Comparison of ENCODE assay signal across 25 mouse cellular contexts in genomic region chr11:27096615-27097014, GRCm38 (mm10).
"Had no signal": no experiment of that assay in that cellular context is flagged by ENCODE, and none has a peak within 500 bp of the region (broad histone marks: within the 10 kb centered on the region; RNA-seq: fewer than 3 reads in every experiment).

No protein-coding gene starts in this region.

- H3K27me3 ChIP-seq: embryonic facial prominence, embryonic 12.5 days; embryonic facial prominence, embryonic 13.5 days; embryonic facial prominence, embryonic 15.5 days; forebrain, embryonic 12.5 days; forebrain, embryonic 13.5 days; forebrain, embryonic 15.5 days had no signal

- H3K4me1 ChIP-seq: embryonic facial prominence, embryonic 10.5 days; embryonic facial prominence, embryonic 12.5 days; embryonic facial prominence, embryonic 13.5 days; embryonic facial prominence, embryonic 15.5 days; forebrain, embryonic 10.5 days; forebrain, embryonic 12.5 days; forebrain, embryonic 13.5 days; forebrain, embryonic 15.5 days had no signal

- DNase-seq: cerebellum, adult 9-10 months; cerebellum, adult 9-11 months; cerebellum, postnatal 10 days; cerebellum, postnatal 14 days; cerebellum, postnatal 25 days; cerebellum, postnatal 36 days; embryo, embryonic 11 days; forebrain, postnatal 0 days; gastrocnemius, adult 2 months; gastrocnemius, postnatal 10 days; gastrocnemius, postnatal 14 days; gastrocnemius, postnatal 25 days; gastrocnemius, postnatal 36 days; heart, adult 11 months; heart, adult 18-20 months; heart, adult 2 months had no signal

- H3K4me3 ChIP-seq: embryonic facial prominence, embryonic 10.5 days; embryonic facial prominence, embryonic 12.5 days; embryonic facial prominence, embryonic 13.5 days; embryonic facial prominence, embryonic 15.5 days; erythroblast, embryonic 14.5 days; forebrain, embryonic 10.5 days; forebrain, embryonic 12.5 days; forebrain, embryonic 13.5 days; forebrain, embryonic 15.5 days; gastrocnemius, adult 2 months; heart, adult 2 months had no signal

- H3K4me2 ChIP-seq: embryonic facial prominence, embryonic 12.5 days; embryonic facial prominence, embryonic 13.5 days; embryonic facial prominence, embryonic 15.5 days; forebrain, embryonic 12.5 days; forebrain, embryonic 13.5 days; forebrain, embryonic 15.5 days had no signal

- H3K36me3 ChIP-seq: embryonic facial prominence, embryonic 10.5 days; embryonic facial prominence, embryonic 12.5 days; embryonic facial prominence, embryonic 13.5 days; embryonic facial prominence, embryonic 15.5 days; forebrain, embryonic 10.5 days; forebrain, embryonic 12.5 days; forebrain, embryonic 15.5 days had no signal

- H3K27ac ChIP-seq: embryonic facial prominence, embryonic 10.5 days; embryonic facial prominence, embryonic 12.5 days; embryonic facial prominence, embryonic 13.5 days; embryonic facial prominence, embryonic 15.5 days; forebrain, embryonic 10.5 days; forebrain, embryonic 12.5 days; forebrain, embryonic 13.5 days; forebrain, embryonic 15.5 days; gastrocnemius, adult 2 months; heart, adult 2 months had no signal

- H3K9me3 ChIP-seq: embryonic facial prominence, embryonic 10.5 days; embryonic facial prominence, embryonic 12.5 days; embryonic facial prominence, embryonic 13.5 days; embryonic facial prominence, embryonic 15.5 days; forebrain, embryonic 10.5 days; forebrain, embryonic 12.5 days; forebrain, embryonic 13.5 days; forebrain, embryonic 15.5 days had no signal

- H3K9ac ChIP-seq: embryonic facial prominence, embryonic 12.5 days; embryonic facial prominence, embryonic 13.5 days; embryonic facial prominence, embryonic 15.5 days; forebrain, embryonic 12.5 days; forebrain, embryonic 13.5 days; forebrain, embryonic 15.5 days; forebrain, postnatal 0 days had no signal
